Mouse (Mus musculus) mesoderm, embryonic 11.5 days (tissue): Measurements from ENCODE around the gene Abca3.
A peak's percentile ranks its signal among the peaks of the same experiment; 100 is the strongest.
"Not testable (repeated sequence)": the region's sequence is repeated elsewhere in the genome, so short reads cannot be mapped to it uniquely, and the experiment has no call there.

Source experiments
- DNase-seq: peaks from one replicate; pipeline ENCODE4 v3.0.0-alpha.2; 2012; ENCODE audit warnings: low read depth, low spot score

Gene Abca3

GRCm38 (mm10) chr17:24441148-24441547, 89.4 kb downstream of the Abca3 start:
- no peak for DNase-seq

DNA sequence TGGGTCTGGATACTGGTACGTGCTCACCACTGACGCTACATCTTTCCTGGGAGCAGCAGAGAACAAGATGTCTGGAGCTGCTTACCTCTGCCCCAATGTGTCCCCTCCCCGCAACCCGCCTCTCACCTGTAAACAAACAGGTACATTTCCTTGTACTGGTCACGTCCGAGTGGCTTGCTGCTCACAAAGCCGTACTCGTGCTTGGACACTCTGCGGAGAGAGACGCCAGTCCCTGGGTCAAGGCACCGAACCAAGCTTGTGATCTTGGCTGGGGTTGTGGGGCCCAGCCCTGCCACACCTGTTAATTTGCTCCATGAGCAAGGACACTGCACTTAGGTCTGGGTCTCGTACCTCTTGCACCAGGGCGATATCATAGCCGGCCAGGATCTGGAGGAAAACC, 90.4 kb downstream of the Abca3 start:
- DNase-seq = no peak

DNA sequence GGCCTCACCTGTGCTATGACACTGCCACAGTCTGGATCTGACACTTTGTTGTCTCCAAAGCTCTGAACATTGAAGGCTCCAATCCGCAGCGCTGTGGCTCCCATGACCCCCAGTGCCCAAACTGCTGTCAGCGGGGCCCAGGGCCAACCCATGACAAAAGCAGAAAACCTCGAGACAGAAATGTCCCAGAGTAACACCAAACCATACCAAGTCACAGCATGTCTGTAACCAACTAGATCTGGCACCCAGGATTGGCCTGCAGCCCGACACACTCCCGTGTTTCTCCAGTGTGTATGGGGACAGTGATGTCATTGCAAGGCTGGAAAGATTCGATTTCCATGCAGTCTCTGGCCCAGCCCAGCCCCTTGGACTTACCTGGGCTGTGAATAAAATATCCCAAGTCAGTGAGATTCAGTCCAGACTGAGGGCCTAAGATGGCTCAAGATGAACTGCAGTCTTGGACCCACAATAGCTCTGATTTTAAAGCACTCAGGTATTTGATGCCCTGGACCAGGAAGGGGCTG, 90.9 kb downstream of the Abca3 start, which contains the start of gene Dnase1l2:
Gene Dnase1l2 (minus strand): TSS at position 474 of the 524 bp plus-strand sequence.
- DNase-seq = no peak

DNA sequence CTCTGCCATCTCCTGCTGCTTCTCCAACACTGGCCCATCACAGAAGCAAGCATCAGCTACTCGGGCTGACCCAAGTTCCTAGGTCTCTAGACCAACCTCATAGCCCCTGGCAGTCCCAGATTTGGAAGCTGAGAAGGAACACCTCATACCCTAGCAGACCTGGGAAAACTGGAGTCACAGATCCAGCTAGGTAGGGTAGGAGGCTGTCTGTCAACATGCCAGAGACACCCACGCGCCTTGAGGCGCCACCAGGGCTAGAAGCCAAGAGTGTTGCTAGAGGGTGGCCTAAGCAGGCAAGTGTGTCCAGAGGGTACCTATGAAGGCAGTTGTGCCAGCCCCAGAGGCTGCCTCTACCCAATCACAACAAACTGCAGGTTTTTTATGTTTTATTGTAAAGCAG, 91.7 kb downstream of the Abca3 start:
- DNase-seq = no peak

DNA sequence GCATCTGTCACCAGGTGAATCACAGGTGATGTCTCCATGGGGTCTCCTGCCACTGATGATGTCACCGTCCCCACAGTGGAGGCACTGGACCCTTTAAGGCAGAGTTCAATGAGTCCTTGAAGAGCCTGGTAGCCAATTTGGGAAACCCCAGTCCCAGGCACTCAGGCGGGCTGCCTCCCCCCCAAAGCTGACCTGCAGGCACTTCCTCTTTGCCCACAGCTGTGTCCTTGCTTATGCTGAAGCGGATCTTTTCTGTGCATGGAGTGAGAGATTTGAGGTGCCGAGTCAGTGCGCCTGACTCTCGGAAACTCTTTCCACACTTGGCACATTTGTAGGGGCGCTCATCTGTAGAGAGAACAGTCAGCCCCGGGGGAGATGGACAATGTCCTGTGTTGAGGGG, 94.8 kb downstream of the Abca3 start:
- DNase-seq = no peak

DNA sequence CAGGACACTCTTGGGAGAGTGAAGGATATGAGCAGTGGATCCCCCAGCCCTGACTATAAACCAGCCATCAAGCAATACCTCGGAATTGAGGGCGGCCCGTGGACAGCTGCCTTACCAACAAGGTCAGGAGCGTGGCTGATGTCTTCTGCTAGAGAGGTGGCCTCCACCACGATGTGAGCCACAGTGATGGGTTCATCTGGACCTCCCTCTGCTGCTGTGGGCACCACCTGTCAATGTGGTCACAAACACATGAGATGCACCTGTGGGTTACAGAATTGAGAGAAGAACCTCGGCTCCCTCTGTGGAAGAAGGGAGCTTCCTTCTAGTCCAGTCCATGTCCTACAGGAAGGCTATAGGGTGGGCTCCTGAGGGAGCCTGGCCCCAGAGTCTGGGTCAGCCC, 97.8 kb downstream of the Abca3 start:
- no peak for DNase-seq

GRCm38 (mm10) chr17:24451220-24451619, 99.5 kb downstream of the Abca3 start:
- DNase-seq = no peak

GRCm38 (mm10) chr17:24453372-24453771, 101.6 kb downstream of the Abca3 start:
- no peak for DNase-seq

DNA sequence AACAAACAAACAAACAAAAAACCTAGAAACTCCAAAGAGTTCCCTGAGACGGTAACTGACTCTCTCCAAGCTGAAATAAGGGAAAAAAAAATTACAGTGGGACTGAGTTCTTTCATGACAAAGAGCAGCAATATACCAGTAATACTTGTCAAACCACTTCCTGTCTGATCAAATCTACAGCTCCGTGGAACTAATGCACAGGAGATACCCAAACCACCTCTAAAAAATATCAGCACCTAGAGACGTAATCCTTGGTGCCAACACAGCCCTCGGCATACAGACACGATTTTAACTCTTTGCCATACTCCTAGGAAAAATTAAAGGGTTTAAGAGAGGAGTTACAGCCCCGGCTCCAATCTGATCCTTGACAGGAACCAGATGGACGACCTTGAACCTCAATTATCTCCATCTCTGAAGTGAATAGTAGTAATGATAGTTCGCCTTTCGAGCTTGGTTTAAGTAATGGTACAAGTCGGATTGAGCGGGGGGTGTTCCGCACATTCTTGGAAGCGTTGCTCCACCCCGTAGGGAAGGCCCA, 102.5 kb downstream of the Abca3 start:
- no peak for DNase-seq

DNA sequence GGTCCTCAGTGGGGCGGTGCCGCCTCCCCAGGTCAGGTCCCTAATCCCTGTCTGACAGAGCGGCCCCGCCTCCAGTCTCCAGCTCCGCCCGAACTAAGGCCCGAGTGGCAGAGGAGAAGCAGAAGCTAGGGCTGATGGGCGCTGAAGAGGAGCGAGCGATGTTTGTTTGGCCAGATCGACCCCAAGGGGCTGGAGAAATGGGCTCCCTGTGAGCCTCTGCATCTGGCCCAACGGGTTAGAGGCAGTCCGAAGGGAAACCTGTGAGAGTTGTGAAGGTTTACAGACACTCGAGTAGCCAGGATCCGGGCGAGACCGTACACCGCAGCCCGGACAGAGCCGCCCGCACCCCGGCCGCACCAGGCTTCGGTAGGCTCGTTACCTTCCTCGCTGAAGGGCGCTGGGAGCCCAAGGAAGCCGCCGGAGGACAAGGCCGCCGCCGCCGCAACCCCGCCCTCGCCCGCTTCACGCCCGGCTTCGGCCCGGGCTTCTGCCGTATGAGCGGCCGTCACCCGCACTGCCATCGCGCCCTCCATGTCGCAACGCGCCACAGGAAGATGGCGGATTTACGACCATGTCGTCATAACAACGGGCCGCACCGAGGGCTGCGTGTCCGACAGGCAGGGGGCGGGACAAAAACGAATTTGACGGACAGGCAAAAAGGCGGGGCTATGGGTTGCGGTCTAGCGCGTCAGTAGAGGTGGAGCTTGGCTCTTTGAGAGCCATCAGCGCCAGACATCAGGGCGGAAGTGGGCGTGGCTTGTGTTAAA, 103.2 kb downstream of the Abca3 start:
- DNase-seq = peak; percentile 99

GRCm38 (mm10) chr17:24455523-24456206, 103.9 kb downstream of the Abca3 start:
- DNase-seq = not testable (repeated sequence)
